Mouse (Mus musculus): ENCODE measurements around the gene Mettl15.

DNA sequence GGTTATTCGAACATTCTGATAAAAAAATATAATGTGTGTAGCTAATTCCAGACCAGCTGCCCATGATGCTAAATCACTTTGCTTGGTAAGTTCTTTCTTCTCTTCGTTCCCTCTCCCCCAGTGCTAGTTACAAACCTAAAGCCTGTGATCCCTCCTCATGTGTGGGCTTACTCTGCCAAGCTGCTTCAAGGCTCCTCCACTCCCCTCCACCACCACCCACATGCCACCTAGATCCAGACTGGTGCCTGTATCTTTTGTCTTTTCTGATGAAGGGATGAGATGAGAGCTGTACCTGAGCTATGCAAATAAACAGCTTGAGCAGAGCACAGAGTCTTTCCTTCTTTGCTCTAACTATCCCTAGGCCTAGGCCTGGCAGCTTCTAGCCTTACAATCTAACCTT, 72.5 kb downstream of the Mettl15 start:
- TF ChIP-seq POLR2A (IDR thresholded peaks at IDR 0.05; ENCODE audit: borderline replicate concordance, extremely low read depth, insufficient read depth, insufficient read length, poor library complexity, severe bottlenecking): no peak
- no peak for TF ChIP-seq CTCF (IDR thresholded peaks at IDR 0.05; ENCODE audit: borderline replicate concordance, extremely low read depth, insufficient read depth, insufficient read length)
